In the genomic region with DNA sequence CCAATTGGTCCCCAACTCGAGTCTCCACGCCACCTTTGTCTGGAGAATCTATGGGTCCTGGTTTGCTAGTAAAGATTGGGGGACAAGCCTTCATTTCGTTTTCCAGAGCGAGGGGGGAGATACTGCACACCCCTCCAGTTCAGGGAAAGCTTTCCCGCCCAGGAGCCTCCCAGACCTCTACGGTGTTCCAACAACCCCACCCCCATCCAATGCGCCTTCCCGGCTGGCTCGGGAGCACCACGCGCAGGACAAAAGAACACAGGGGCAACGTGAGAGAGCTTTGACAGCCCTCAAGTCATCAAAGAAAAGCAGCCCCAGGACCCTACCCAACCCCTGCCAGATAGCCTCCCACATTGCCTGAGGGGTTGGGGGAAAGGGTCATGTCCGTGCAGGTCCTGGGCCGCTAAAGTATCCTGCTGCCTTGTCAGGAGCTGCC, we compare ENCODE assay signal across 7 mouse cellular contexts. TPM values are rescaled to one million over a fixed set of nuclear protein-coding genes. Genes with fewer than 3 reads are reported as not detected.
A peak's percentile ranks its signal among the peaks of the same experiment; 100 is the strongest.
DNase-seq lines count a peak whose midpoint lies in the region; ATAC-seq lines count a peak whose summit lies in the region.

No protein-coding gene starts in this region.

- H3K9me3 ChIP-seq in intestine, embryonic 14.5 days (ENCODE audit: control insufficient read depth, low read length): no peaks in the 10 kb centered on the region
- no peaks in the 10 kb centered on the region for H3K9me3 ChIP-seq in stomach, embryonic 16.5 days (replicated peaks; ENCODE audit: control insufficient read depth, low read length)

- peak overlapping the region; percentile 69 for H3K9ac ChIP-seq in intestine, embryonic 14.5 days (ENCODE audit: low read length)
- peak overlapping the region; percentile 70 for H3K9ac ChIP-seq in stomach, embryonic 16.5 days (ENCODE audit: low read length)

- H3K36me3 ChIP-seq in intestine, embryonic 14.5 days (ENCODE audit: control insufficient read depth, insufficient read depth, low read length): no peaks in the 10 kb centered on the region
- H3K36me3 ChIP-seq in stomach, embryonic 16.5 days (ENCODE audit: control insufficient read depth, insufficient read depth, low read length): no peaks in the 10 kb centered on the region

- 0% methylated on average over 14 of the region's 14 CpGs for WGBS in intestine, embryonic 14.5 days
- WGBS in stomach, embryonic 16.5 days: under 1% methylated on average over 14 of the region's 14 CpGs

- H3K4me3 ChIP-seq in brown adipose tissue, adult 24 weeks (ENCODE audit: insufficient read depth, low read depth, low read length): peak overlapping the region; percentile 61
- peak overlapping the region; percentile 71 for H3K4me3 ChIP-seq in intestine, embryonic 14.5 days (ENCODE audit: low read depth, low read length)
- peak overlapping the region; percentile 74 for H3K4me3 ChIP-seq in stomach, embryonic 16.5 days (replicated peaks; ENCODE audit: low read length)

- DNase-seq in ovary, postnatal 10 days (ENCODE audit: low spot score): peak; percentile 21
- no peak for DNase-seq in ovary, adult 18-20 months (ENCODE audit: low spot score)
- DNase-seq in forelimb bud, embryonic 11.5 days (ENCODE audit: low read depth, low spot score): peak; percentile 74
- DNase-seq in intestine, embryonic 14.5 days (ENCODE audit: low spot score): peak; percentile 74
- DNase-seq in lung, postnatal 10 days: peak; percentile 43

- peaks cover 4% of the 10 kb centered on the region; the same call in 1 of the 2 replicates for H3K4me1 ChIP-seq in brown adipose tissue, adult 24 weeks (ENCODE audit: control insufficient read depth, insufficient read depth, insufficient read length, low read length)
- peaks cover 16% of the 10 kb centered on the region for H3K4me1 ChIP-seq in intestine, embryonic 14.5 days (replicated peaks; ENCODE audit: control insufficient read depth, insufficient read depth, low read length)
- peaks cover 6% of the 10 kb centered on the region for H3K4me1 ChIP-seq in stomach, embryonic 16.5 days (ENCODE audit: control insufficient read depth, insufficient read depth, low read length)

- no peak overlapping the region for H3K27ac ChIP-seq in brown adipose tissue, adult 24 weeks (replicated peaks; ENCODE audit: low read depth, low read length)
- peak overlapping the region; percentile 88 for H3K27ac ChIP-seq in intestine, embryonic 14.5 days (ENCODE audit: low read depth)
- peak overlapping the region; percentile 93 for H3K27ac ChIP-seq in stomach, embryonic 16.5 days (ENCODE audit: low read length)

- H3K27me3 ChIP-seq in intestine, embryonic 14.5 days (replicated peaks; ENCODE audit: control insufficient read depth, insufficient read depth, low read length): no peaks in the 10 kb centered on the region
- no peaks in the 10 kb centered on the region for H3K27me3 ChIP-seq in stomach, embryonic 16.5 days (ENCODE audit: control insufficient read depth, insufficient read depth, low read length)

- 0 out of 2 replicates have a peak, but pooled peaks have one; percentile 18 for ATAC-seq in intestine, embryonic 14.5 days (replicated peaks; ENCODE audit: low FRiP score, low TSS enrichment, low read depth)
- ATAC-seq in stomach, embryonic 16.5 days (ENCODE audit: insufficient read depth, low FRiP score): no peak

- peak overlapping the region; percentile 85 for H3K4me2 ChIP-seq in intestine, embryonic 14.5 days (ENCODE audit: low read length)
- H3K4me2 ChIP-seq in stomach, embryonic 16.5 days (ENCODE audit: low read depth, low read length): peak overlapping the region; percentile 81

RNA-seq across cellular contexts. Expression of gene Vcan, which starts 1.2 kb away (rescaled TPM):
- 1.3 and 3.3 TPM in 2 replicates for polyA plus RNA-seq in brown adipose tissue, adult 24 weeks (2012; ENCODE audit: insufficient read depth, insufficient read length, missing spikeins)
- 40.2 and 42.8 TPM in 2 replicates for polyA plus RNA-seq in intestine, embryonic 14.5 days (2014; fragmentation: Nextera tagmentation; extraction: Ambion mirVana)
- 28.2 and 28.8 TPM in 2 replicates for polyA plus RNA-seq in stomach, embryonic 16.5 days (2015; fragmentation: Nextera tagmentation; extraction: Ambion mirVana)
